ENCODE assay signal across 34 mouse cellular contexts in the genomic region with DNA sequence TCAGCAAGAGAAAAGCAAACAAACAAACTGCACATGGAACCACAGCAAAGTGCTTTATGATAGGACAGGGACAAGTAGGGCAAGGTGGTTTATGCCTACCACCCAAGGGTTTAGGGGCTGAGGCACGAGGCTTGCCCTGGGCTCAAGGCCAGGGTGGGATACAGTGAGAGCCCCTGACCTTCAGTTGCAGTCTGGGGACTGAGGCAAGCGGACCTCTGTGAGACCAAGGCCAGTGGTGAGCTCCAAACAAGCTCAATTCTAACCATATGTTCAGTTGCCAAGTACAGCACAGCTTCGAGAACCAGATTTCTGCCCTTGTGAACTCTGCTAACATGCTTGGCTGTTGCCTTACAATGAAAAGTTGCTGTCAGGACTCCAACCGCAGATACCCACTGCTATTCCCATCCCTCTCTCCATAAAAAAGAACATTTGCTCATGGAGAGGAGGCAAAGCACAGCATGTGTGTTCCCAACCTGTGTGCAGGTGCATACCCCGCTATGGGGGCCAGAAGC. TPM values are rescaled to one million over a fixed set of nuclear protein-coding genes. Genes with fewer than 3 reads are reported as not detected.
DNase-seq lines count a peak whose midpoint lies in the region; ATAC-seq and TF ChIP-seq lines count a peak whose summit lies in the region.
"Had no signal": no experiment of that assay in that cellular context is flagged by ENCODE, and none has a peak within 500 bp of the region (broad histone marks: within the 10 kb centered on the region; RNA-seq: fewer than 3 reads in every experiment).

No protein-coding gene starts in this region.

- 0 out of 2 replicates have a peak overlapping the region, but pooled peaks have one; percentile 39 for H3K9ac ChIP-seq in heart, embryonic 11.5 days (ENCODE audit: low read depth, low read length)
- H3K9ac ChIP-seq in heart, embryonic 12.5 days: no peak overlapping the region
- no peak overlapping the region for H3K9ac ChIP-seq in midbrain, postnatal 0 days (replicated peaks; ENCODE audit: low read length, poor library complexity, severe bottlenecking)
- H3K9ac ChIP-seq: forebrain, embryonic 12.5 days; forebrain, postnatal 0 days; hindbrain, embryonic 15.5 days; limb, embryonic 15.5 days; liver, embryonic 15.5 days; lung, embryonic 14.5 days; neural tube, embryonic 15.5 days had no signal

- no peak for ATAC-seq in heart, embryonic 11.5 days (replicated peaks; ENCODE audit: insufficient number of reproducible peaks, low FRiP score, low TSS enrichment)
- no peak for ATAC-seq in heart, embryonic 12.5 days (ENCODE audit: insufficient number of reproducible peaks, low FRiP score)
- ATAC-seq in midbrain, postnatal 0 days (ENCODE audit: low FRiP score): no peak
- ATAC-seq: forebrain, postnatal 0 days; inflammation-experienced regulatory T-cells, adult 6 months had no signal

- H3K27ac ChIP-seq in heart, embryonic 11.5 days (ENCODE audit: low read depth, low read length): no peak overlapping the region
- no peak overlapping the region for H3K27ac ChIP-seq in heart, embryonic 12.5 days (ENCODE audit: poor library complexity, severe bottlenecking)
- H3K27ac ChIP-seq in kidney, adult 2 months (ENCODE audit: insufficient read depth, low read depth, low read length): peak overlapping the region; percentile 16; the same call in 1 of the 2 replicates
- no peak overlapping the region for H3K27ac ChIP-seq in midbrain, postnatal 0 days (ENCODE audit: low read depth, low read length)
- H3K27ac ChIP-seq: forebrain, embryonic 12.5 days; hindbrain, embryonic 10.5 days; hindbrain, embryonic 15.5 days; kidney, postnatal 0 days; liver, embryonic 15.5 days; neural tube, embryonic 15.5 days; stomach, postnatal 0 days had no signal

- DNase-seq in adrenal gland, postnatal 10 days: peak; percentile 24
- DNase-seq in adrenal gland, adult 8-10 months: no peak
- DNase-seq in kidney, adult 2 months: no peak
- DNase-seq in kidney, postnatal 10 days: no peak
- no peak for DNase-seq in midbrain, postnatal 0 days (ENCODE audit: low spot score)
- DNase-seq: cerebellum, adult 11-12 months; cerebellum, adult 9-11 months; embryo, embryonic 11 days; forebrain, postnatal 0 days; gastrocnemius, postnatal 14 days; layer of hippocampus, postnatal 36 days; lung, embryonic 14.5 days; lung, postnatal 14 days; midbrain, embryonic 14.5 days; right cerebral cortex, adult 18-20 months; thymus, adult 18-20 months; thymus, postnatal 25 days had no signal

- H3K36me3 ChIP-seq in heart, embryonic 11.5 days (ENCODE audit: control insufficient read depth, insufficient read depth, low read length): no peaks in the 10 kb centered on the region
- H3K36me3 ChIP-seq in heart, embryonic 12.5 days: peaks cover 9% of the 10 kb centered on the region
- H3K36me3 ChIP-seq in kidney, adult 2 months (ENCODE audit: control insufficient read depth, insufficient read depth, low read length): no peaks in the 10 kb centered on the region
- H3K36me3 ChIP-seq in midbrain, postnatal 0 days (ENCODE audit: insufficient read depth, low read length): no peaks in the 10 kb centered on the region
- H3K36me3 ChIP-seq: forebrain, embryonic 12.5 days; hindbrain, embryonic 15.5 days; neural tube, embryonic 15.5 days had no signal

- H3K27me3 ChIP-seq in heart, embryonic 11.5 days (ENCODE audit: control insufficient read depth, insufficient read depth, low read length): no peaks in the 10 kb centered on the region
- no peaks in the 10 kb centered on the region for H3K27me3 ChIP-seq in heart, embryonic 12.5 days (replicated peaks)
- no peaks in the 10 kb centered on the region for H3K27me3 ChIP-seq in kidney, adult 2 months (replicated peaks; ENCODE audit: control insufficient read depth, insufficient read depth, low read length)
- no peaks in the 10 kb centered on the region for H3K27me3 ChIP-seq in midbrain, postnatal 0 days (ENCODE audit: insufficient read depth, low read length)
- H3K27me3 ChIP-seq: forebrain, embryonic 12.5 days; hindbrain, embryonic 15.5 days; limb, embryonic 15.5 days; liver, embryonic 15.5 days; neural tube, embryonic 15.5 days had no signal

- 90% methylated on average over 5 of the region's 5 CpGs for WGBS in heart, embryonic 11.5 days (ENCODE audit: insufficient replicate concordance)
- WGBS in heart, embryonic 12.5 days: 77% methylated on average over 5 of the region's 5 CpGs
- 48% methylated on average over 5 of the region's 5 CpGs for WGBS in kidney, adult 2 months
- WGBS in midbrain, postnatal 0 days: 84% methylated on average over 5 of the region's 5 CpGs

- no peak for TF ChIP-seq POLR2A in kidney, adult 2 months (IDR thresholded peaks at IDR 0.05; ENCODE audit: low read depth, low read length)

- no peak overlapping the region for H3K4me3 ChIP-seq in heart, embryonic 11.5 days (ENCODE audit: low read depth, low read length)
- no peak overlapping the region for H3K4me3 ChIP-seq in heart, embryonic 12.5 days
- H3K4me3 ChIP-seq in kidney, adult 2 months (ENCODE audit: insufficient read depth, low read depth, low read length): no peak overlapping the region
- H3K4me3 ChIP-seq in midbrain, postnatal 0 days (ENCODE audit: low read depth, low read length): no peak overlapping the region
- H3K4me3 ChIP-seq: forebrain, embryonic 12.5 days; hindbrain, embryonic 10.5 days; hindbrain, embryonic 15.5 days; limb, embryonic 10.5 days; limb, embryonic 15.5 days; liver, embryonic 15.5 days; neural tube, embryonic 15.5 days had no signal

- TF ChIP-seq CTCF in kidney, adult 2 months (conservative IDR thresholded peaks at IDR 0.05; ENCODE audit: insufficient read depth, insufficient read length, low read depth, low read length): no peak
- TF ChIP-seq CTCF in midbrain, postnatal 0 days (IDR thresholded peaks at IDR 0.05): no peak

- no peaks in the 10 kb centered on the region for H3K9me3 ChIP-seq in heart, embryonic 11.5 days (replicated peaks; ENCODE audit: control insufficient read depth, low read length)
- no peaks in the 10 kb centered on the region for H3K9me3 ChIP-seq in heart, embryonic 12.5 days (replicated peaks)
- H3K9me3 ChIP-seq in midbrain, postnatal 0 days (ENCODE audit: low read length): no peaks in the 10 kb centered on the region
- H3K9me3 ChIP-seq: forebrain, embryonic 12.5 days; hindbrain, embryonic 15.5 days; limb, embryonic 10.5 days; limb, embryonic 15.5 days; liver, embryonic 15.5 days; neural tube, embryonic 15.5 days had no signal

- H3K4me2 ChIP-seq in heart, embryonic 11.5 days: no peak overlapping the region
- H3K4me2 ChIP-seq in heart, embryonic 12.5 days: no peak overlapping the region
- H3K4me2 ChIP-seq in midbrain, postnatal 0 days (ENCODE audit: low read depth, low read length, poor library complexity, severe bottlenecking): no peak overlapping the region
- H3K4me2 ChIP-seq: forebrain, embryonic 12.5 days; hindbrain, embryonic 15.5 days; limb, embryonic 15.5 days; liver, embryonic 15.5 days; lung, embryonic 14.5 days; neural tube, embryonic 15.5 days had no signal

- peaks cover 43% of the 10 kb centered on the region for H3K4me1 ChIP-seq in heart, embryonic 11.5 days (ENCODE audit: control insufficient read depth, insufficient read depth, low read length)
- peaks cover 63% of the 10 kb centered on the region for H3K4me1 ChIP-seq in heart, embryonic 12.5 days (replicated peaks)
- H3K4me1 ChIP-seq in kidney, adult 2 months (ENCODE audit: control insufficient read depth, insufficient read depth, low read length): peaks cover 52% of the 10 kb centered on the region
- H3K4me1 ChIP-seq in midbrain, postnatal 0 days (ENCODE audit: insufficient read depth, low read length): peaks cover 5% of the 10 kb centered on the region; the same call in 1 of the 2 replicates

RNA-seq across cellular contexts. Expression of gene Ube4b, which starts 8.6 kb away (rescaled TPM):
- total RNA-seq in adrenal gland, postnatal 10 days (2021): 10 to 100 TPM; 73.0 to 80.0 TPM
- total RNA-seq in adrenal gland, adult 8-10 months (2022): 100 to 1,000 TPM in 1 of 4 experiments, 10 to 100 TPM in 3; 77.8 to 102 (median 91.0) TPM
- 36.3 and 41.3 TPM in 2 replicates for polyA plus RNA-seq in heart, embryonic 11.5 days (2014; fragmentation: Nextera tagmentation; extraction: Ambion mirVana)
- 50.3 and 58.3 TPM in 2 replicates for polyA plus RNA-seq in heart, embryonic 12.5 days (2016; fragmentation: Nextera tagmentation; extraction: Ambion mirVana)
- 49.5 and 56.5 TPM in 2 replicates for polyA plus RNA-seq in kidney, adult 2 months (2012; rRNA removed)
- 94.4 and 113 TPM in 2 replicates for total RNA-seq in midbrain, postnatal 0 days (2014; rRNA removed)
- polyA plus RNA-seq in midbrain, postnatal 0 days (2015; fragmentation: Nextera tagmentation; extraction: Ambion mirVana): 46.2 and 51.9 TPM in 2 replicates

RNA-seq across cellular contexts. Expression of gene Rbp7, which starts 36.9 kb away (rescaled TPM):
- 100 to 1,000 TPM in 1 of 2 experiments, 10 to 100 TPM in 1; 56.2 to 118 TPM for total RNA-seq in adrenal gland, postnatal 10 days (2021)
- total RNA-seq in adrenal gland, adult 8-10 months (2022): 10 to 100 TPM in 1 of 4 experiments, 1 to 10 TPM in 3; 3.0 to 12.9 (median 7.2) TPM
- 1.2 and 2.5 TPM in 2 replicates for polyA plus RNA-seq in heart, embryonic 11.5 days (2014; fragmentation: Nextera tagmentation; extraction: Ambion mirVana)
- 2.4 and 3.4 TPM in 2 replicates for polyA plus RNA-seq in heart, embryonic 12.5 days (2016; fragmentation: Nextera tagmentation; extraction: Ambion mirVana)
- polyA plus RNA-seq in kidney, adult 2 months (2012; rRNA removed): 2.0 and 2.9 TPM in 2 replicates
- not detected in 2 replicates for total RNA-seq in midbrain, postnatal 0 days (2014; rRNA removed)
- polyA plus RNA-seq in midbrain, postnatal 0 days (2015; fragmentation: Nextera tagmentation; extraction: Ambion mirVana): 0.44 and 0.49 TPM in 2 replicates
- total RNA-seq: forebrain, postnatal 0 days; G1E; granulocyte monocyte progenitor cell, adult 5-6 weeks; layer of hippocampus, postnatal 36 days had no signal
- polyA plus RNA-seq: forebrain, embryonic 12.5 days; G1E; hindbrain, embryonic 10.5 days; hindbrain, embryonic 15.5 days; inflammation-experienced regulatory T-cells, adult 6 months; limb, embryonic 10.5 days; liver, embryonic 15.5 days; neural tube, embryonic 15.5 days; spleen, adult 2 months had no signal

RNA-seq across cellular contexts. Expression of gene Tmem274, which starts 59.3 kb away (rescaled TPM):
- not detected for total RNA-seq in adrenal gland, postnatal 10 days (2021)
- total RNA-seq in adrenal gland, adult 8-10 months (2022): not detected
- polyA plus RNA-seq in heart, embryonic 11.5 days (2014; fragmentation: Nextera tagmentation; extraction: Ambion mirVana): not detected in 2 replicates
- 0.29 and 0.33 TPM in 2 replicates for polyA plus RNA-seq in heart, embryonic 12.5 days (2016; fragmentation: Nextera tagmentation; extraction: Ambion mirVana)
- polyA plus RNA-seq in kidney, adult 2 months (2012; rRNA removed): 0.18 TPM in 1 of 2 replicates, not detected in the other
- total RNA-seq in midbrain, postnatal 0 days (2014; rRNA removed): not detected in 2 replicates
- not detected in 2 replicates for polyA plus RNA-seq in midbrain, postnatal 0 days (2015; fragmentation: Nextera tagmentation; extraction: Ambion mirVana)
- total RNA-seq: forebrain, postnatal 0 days; G1E; gastrocnemius, postnatal 14 days; granulocyte monocyte progenitor cell, adult 5-6 weeks; layer of hippocampus, postnatal 36 days had no signal
- polyA plus RNA-seq: embryonic facial prominence, embryonic 14.5 days; forebrain, postnatal 0 days; G1E; kidney, postnatal 0 days; large intestine, adult 2 months; limb, embryonic 15.5 days; liver, embryonic 15.5 days; lung, embryonic 14.5 days; midbrain, embryonic 14.5 days; neural tube, embryonic 15.5 days; spleen, adult 2 months; stomach, postnatal 0 days had no signal
